Mouse (Mus musculus) embryonic facial prominence, embryonic 14.5 days (tissue): ENCODE measurements at regions not wholly inside any gene's neighbourhood (a gene's known extent, or its start where the extent isn't known, plus 50 kb on each side); places are given as distances from the start of the nearest gene placed in this dataset.

Source experiments
- ATAC-seq: fragments of 200-750 bp; cut with Nextera tagmentation; 2 replicates; pipeline ENCODE4 v1.8.0; 2017; ENCODE audit warnings: low read depth, moderate number of reproducible peaks, moderate TSS enrichment
- DNase-seq: peaks from one replicate; pipeline ENCODE4 v3.0.0-alpha.2; 2015; ENCODE audit warnings: low spot score
- H3K27ac ChIP-seq: fragments of 300-500 bp; sonication (generic); replicated peaks from 2 replicates; pipeline ENCODE4 v1.5.1; 2014; ENCODE audit warnings: low read depth, mild to moderate bottlenecking, low read length, moderate library complexity
- H3K27me3 ChIP-seq: fragments of 300-500 bp; sonication (generic); replicated peaks from 2 replicates; pipeline ENCODE4 v1.6.1; 2014; ENCODE audit warnings: low read length; ENCODE audit not compliant: control insufficient read depth, insufficient read depth
- H3K36me3 ChIP-seq: fragments of 300-500 bp; sonication (generic); 2 replicates; pipeline ENCODE4 v1.6.1; 2014; ENCODE audit warnings: low read length, mixed read lengths; ENCODE audit not compliant: control insufficient read depth, insufficient read depth
- H3K4me1 ChIP-seq: fragments of 300-500 bp; sonication (generic); 2 replicates; pipeline ENCODE4 v1.6.1; 2014; ENCODE audit warnings: antibody characterized with exemption, low read length; ENCODE audit not compliant: control insufficient read depth, insufficient read depth
- H3K4me2 ChIP-seq: fragments of 300-500 bp; sonication (generic); 2 replicates; pipeline ENCODE4 v1.6.1; 2014; ENCODE audit warnings: low read depth, mild to moderate bottlenecking, low read length, moderate library complexity, mixed read lengths
- H3K4me3 ChIP-seq: fragments of 300-500 bp; sonication (generic); 2 replicates; pipeline ENCODE4 v1.5.1; 2014; ENCODE audit warnings: low read depth, mild to moderate bottlenecking, low read length
- H3K9ac ChIP-seq: fragments of 300-500 bp; sonication (generic); 2 replicates; pipeline ENCODE4 v1.6.1; 2014; ENCODE audit warnings: low read depth, mild to moderate bottlenecking, low read length, moderate library complexity, mixed read lengths
- H3K9me3 ChIP-seq: fragments of 300-500 bp; sonication (generic); 2 replicates; pipeline ENCODE4 v1.6.1; 2016; ENCODE audit warnings: low read length; ENCODE audit not compliant: control insufficient read depth
- WGBS: fragments of 180-500 bp; shearing (Covaris S2); extraction: QIAGEN DNeasy Blood & Tissue Kit; methylation state at CpG from one replicate; pipeline ENCODE4 v1.1.7; 2014; 5-methylcytosine and 5-hydroxymethylcytosine counted together

DNA sequence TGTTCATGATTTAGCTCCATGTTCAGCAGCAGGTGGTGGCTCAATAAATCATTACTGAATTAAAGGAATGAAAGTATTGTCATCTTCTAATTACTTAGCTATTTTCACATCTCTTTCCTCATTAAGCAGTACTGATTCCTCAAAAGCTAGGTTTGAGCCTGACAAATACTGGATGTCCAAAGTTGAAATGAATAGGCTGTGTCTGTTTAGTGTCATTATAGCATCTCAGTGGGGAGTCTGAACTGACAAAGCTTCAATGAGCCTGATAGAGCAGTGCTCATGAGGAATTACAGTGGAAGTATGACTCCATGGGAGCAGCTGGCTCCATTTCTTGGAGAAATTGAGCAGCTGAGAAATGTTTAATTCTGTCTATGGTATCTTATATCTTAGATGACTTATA lies 1646.7 kb upstream of the Cntnap5a start:
- H3K36me3 ChIP-seq: no peaks in the 10 kb centered on the region
- DNase-seq (no peak), ATAC-seq (no peak)
- no peaks in the 10 kb centered on the region for H3K9me3 ChIP-seq
- no peaks in the 10 kb centered on the region for H3K27me3 ChIP-seq
- H3K4me2 ChIP-seq: no peak overlapping the region
- H3K9ac ChIP-seq: no peak overlapping the region
- H3K4me1 ChIP-seq: no peaks in the 10 kb centered on the region
- H3K4me3 ChIP-seq: no peak overlapping the region
- no peak overlapping the region for H3K27ac ChIP-seq

DNA sequence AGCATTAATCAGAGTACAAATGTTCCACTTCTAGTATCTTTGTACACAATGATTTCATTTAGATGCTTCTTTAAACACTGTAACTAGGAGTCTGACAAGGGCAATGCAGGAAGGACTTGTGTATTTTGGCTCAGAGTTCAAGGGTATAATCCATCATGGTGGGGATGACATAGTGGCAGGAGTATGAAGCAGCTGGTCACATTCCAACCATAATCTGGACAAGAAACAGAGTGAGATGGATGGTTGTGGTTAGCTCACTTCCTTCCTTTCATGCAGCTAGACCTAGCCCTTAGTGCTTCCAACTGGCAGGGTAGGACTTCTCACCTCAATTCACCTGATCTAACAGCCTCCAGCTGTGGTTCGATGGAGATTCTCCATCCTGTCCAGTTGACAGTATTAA lies 1645.2 kb upstream of the Cntnap5a start:
- H3K36me3 ChIP-seq: no peaks in the 10 kb centered on the region
- no peak overlapping the region for H3K4me3 ChIP-seq
- ATAC-seq (no peak), DNase-seq (peak; percentile 14)
- no peak overlapping the region for H3K9ac ChIP-seq
- no peak overlapping the region for H3K27ac ChIP-seq
- no peaks in the 10 kb centered on the region for H3K9me3 ChIP-seq
- H3K27me3 ChIP-seq: no peaks in the 10 kb centered on the region
- WGBS: 68% methylated on average over 1 of the region's 1 CpGs
- no peak overlapping the region for H3K4me2 ChIP-seq
- no peaks in the 10 kb centered on the region for H3K4me1 ChIP-seq

DNA sequence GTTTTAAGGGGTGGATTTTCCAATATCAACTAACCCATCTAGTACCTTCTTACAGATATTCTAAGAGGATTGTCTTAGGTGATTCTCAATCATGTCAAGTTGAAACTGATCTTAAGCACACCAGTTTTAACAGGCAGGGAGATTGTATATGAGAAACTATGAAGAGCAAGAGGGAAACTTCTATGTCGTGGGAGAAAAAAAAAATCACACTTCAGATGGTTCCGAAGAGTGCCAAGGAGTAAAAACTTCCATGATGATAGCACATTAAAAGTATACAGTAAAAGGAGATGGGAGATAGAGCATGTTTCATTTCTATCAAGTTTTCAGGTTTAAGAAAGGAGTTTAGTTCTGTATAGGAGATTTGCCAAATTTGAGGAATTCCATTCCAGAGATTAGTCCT lies 1621.5 kb upstream of the Cntnap5a start:
- Histone ChIP-seq H3K4me1 (no peaks in the 10 kb centered on the region), H3K27me3 (no peaks in the 10 kb centered on the region), H3K4me2 (no peak overlapping the region), H3K9me3 (no peaks in the 10 kb centered on the region), H3K9ac (no peak overlapping the region), H3K27ac (no peak overlapping the region), H3K4me3 (no peak overlapping the region), H3K36me3 (no peaks in the 10 kb centered on the region)
- WGBS: 83% methylated on average over 2 of the region's 2 CpGs
- ATAC-seq (no peak), DNase-seq (no peak)

GRCm38 (mm10) chr1:114074506-114074905 lies 1610.0 kb upstream of the Cntnap5a start:
- Histone ChIP-seq H3K4me1 (no peaks in the 10 kb centered on the region), H3K9me3 (no peaks in the 10 kb centered on the region), H3K27ac (no peak overlapping the region), H3K4me2 (no peak overlapping the region), H3K4me3 (no peak overlapping the region), H3K9ac (no peak overlapping the region), H3K27me3 (no peaks in the 10 kb centered on the region), H3K36me3 (no peaks in the 10 kb centered on the region)
- DNase-seq: no peak
- no peak for ATAC-seq
